Mouse (Mus musculus): ENCODE measurements at regions not wholly inside any gene's neighbourhood (a gene's known extent, or its start where the extent isn't known, plus 50 kb on each side); places are given as distances from the start of the nearest gene placed in this dataset.

DNA sequence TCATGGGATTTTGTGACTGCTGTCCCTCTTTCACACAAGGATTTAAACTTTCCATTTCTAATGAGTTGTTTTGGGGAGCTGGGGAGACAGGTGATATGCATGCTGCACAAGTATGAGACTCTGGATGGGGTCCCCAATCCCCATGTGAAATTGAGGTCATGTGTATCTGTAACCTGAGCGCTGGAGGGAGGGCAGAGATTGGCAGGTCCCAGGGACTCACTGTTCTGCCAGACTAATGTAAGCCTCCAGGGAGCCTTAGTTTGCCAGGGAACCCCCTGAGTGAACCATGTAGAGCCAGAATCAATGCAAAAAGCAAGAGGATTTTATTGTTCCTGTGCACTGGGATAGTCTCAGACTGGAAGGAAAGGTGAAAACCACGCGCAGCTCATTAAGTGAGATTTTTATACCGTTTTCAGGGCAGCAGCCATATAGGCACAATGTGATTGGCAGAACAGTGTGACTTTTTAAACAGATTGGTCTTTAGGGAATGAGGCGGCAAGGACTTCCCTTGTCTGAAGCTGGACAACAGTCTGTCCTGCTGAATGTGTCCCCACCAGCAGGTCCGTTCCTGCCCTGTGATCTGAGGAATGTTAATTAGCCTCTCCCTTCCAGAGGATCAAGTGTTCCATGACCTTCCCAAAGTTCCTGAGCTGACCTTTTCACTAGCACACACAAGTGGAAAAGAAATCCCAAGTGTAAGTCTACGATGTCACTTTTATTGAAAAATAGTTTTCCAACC, 59.9 kb upstream of the Oxgr1 start:
- no peak for DNase-seq (ENCODE audit: low spot score)
- H3K27ac ChIP-seq, result no peak overlapping the region

GRCm38 (mm10) chr14:120102749-120103142, 60.5 kb upstream of the Oxgr1 start:
- peaks cover 18% of the 10 kb centered on the region for H3K4me1 ChIP-seq
- 16% methylated on average over 1 of the region's 1 CpGs for WGBS
- H3K9me3 ChIP-seq (replicated peaks), result no peaks in the 10 kb centered on the region
- H3K36me3 ChIP-seq, result no peaks in the 10 kb centered on the region
- DNase-seq (ENCODE audit: low spot score), result no peak
- no peaks in the 10 kb centered on the region for H3K27me3 ChIP-seq (ENCODE audit: low read depth, poor library complexity, severe bottlenecking)
- H3K4me3 ChIP-seq, result no peak overlapping the region
- H3K27ac ChIP-seq, result no peak overlapping the region

More for the DNA sequence above, 59.9 kb upstream of the Oxgr1 start:
- WGBS, result 44% methylated on average over 7 of the region's 7 CpGs
- no peaks in the 10 kb centered on the region for H3K36me3 ChIP-seq
- H3K4me1 ChIP-seq, result peaks cover 18% of the 10 kb centered on the region
- H3K27me3 ChIP-seq (ENCODE audit: low read depth, poor library complexity, severe bottlenecking), result no peaks in the 10 kb centered on the region
- no peak overlapping the region for H3K4me3 ChIP-seq
- no peaks in the 10 kb centered on the region for H3K9me3 ChIP-seq (replicated peaks)

GRCm38 (mm10) chr14:120109846-120110245, 67.6 kb upstream of the Oxgr1 start:
- H3K4me3 ChIP-seq, result no peak overlapping the region
- WGBS, result 98% methylated on average over 1 of the region's 1 CpGs
- no peaks in the 10 kb centered on the region for H3K27me3 ChIP-seq (ENCODE audit: low read depth, poor library complexity, severe bottlenecking)
- H3K9me3 ChIP-seq (replicated peaks), result no peaks in the 10 kb centered on the region
- no peak overlapping the region for H3K27ac ChIP-seq
- H3K36me3 ChIP-seq, result no peaks in the 10 kb centered on the region
- H3K4me1 ChIP-seq, result no peaks in the 10 kb centered on the region
- DNase-seq (ENCODE audit: low spot score), result no peak

DNA sequence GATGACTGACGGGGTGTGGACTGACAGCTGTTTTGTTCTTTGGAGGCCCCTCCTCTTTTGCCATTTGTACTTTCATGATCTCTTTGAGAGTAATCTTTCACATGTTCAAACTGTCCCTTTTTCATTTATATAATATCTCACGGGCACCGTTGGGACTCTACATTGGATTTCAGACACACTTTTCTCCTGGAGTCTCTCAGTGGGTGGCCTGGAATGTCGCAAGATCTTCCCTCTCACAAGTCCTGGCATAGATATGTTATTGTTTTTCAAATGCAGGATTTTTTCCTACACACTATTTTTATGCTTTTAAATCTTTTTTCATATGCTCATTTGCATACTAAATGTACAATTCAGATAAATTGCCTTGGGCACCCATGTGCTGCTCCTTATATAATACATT, 71.1 kb upstream of the Oxgr1 start:
- no peaks in the 10 kb centered on the region for H3K36me3 ChIP-seq
- no peaks in the 10 kb centered on the region for H3K27me3 ChIP-seq (ENCODE audit: low read depth, poor library complexity, severe bottlenecking)
- no peak overlapping the region for H3K27ac ChIP-seq
- H3K4me3 ChIP-seq, result no peak overlapping the region
- 90% methylated on average over 4 of the region's 4 CpGs for WGBS
- DNase-seq (ENCODE audit: low spot score), result no peak
- no peaks in the 10 kb centered on the region for H3K9me3 ChIP-seq (replicated peaks)
- no peaks in the 10 kb centered on the region for H3K4me1 ChIP-seq

GRCm38 (mm10) chr14:120118582-120118981, 76.3 kb upstream of the Oxgr1 start:
- H3K4me3 ChIP-seq, result no peak overlapping the region
- DNase-seq (ENCODE audit: low spot score), result no peak
- H3K4me1 ChIP-seq, result no peaks in the 10 kb centered on the region
- no peaks in the 10 kb centered on the region for H3K9me3 ChIP-seq (replicated peaks)
- H3K36me3 ChIP-seq, result no peaks in the 10 kb centered on the region
- WGBS, result 89% methylated on average over 7 of the region's 7 CpGs
- H3K27ac ChIP-seq, result no peak overlapping the region
- H3K27me3 ChIP-seq (ENCODE audit: low read depth, poor library complexity, severe bottlenecking), result no peaks in the 10 kb centered on the region

- DNase-seq (ENCODE audit: low spot score), result no peak
- H3K36me3 ChIP-seq, result no peaks in the 10 kb centered on the region
- H3K4me1 ChIP-seq, result no peaks in the 10 kb centered on the region
- H3K27ac ChIP-seq, result no peak overlapping the region
- H3K4me3 ChIP-seq, result no peak overlapping the region
- no peaks in the 10 kb centered on the region for H3K27me3 ChIP-seq (ENCODE audit: low read depth, poor library complexity, severe bottlenecking)
- 91% methylated on average over 5 of the region's 5 CpGs for WGBS
- H3K9me3 ChIP-seq (replicated peaks), result no peaks in the 10 kb centered on the region
Measured at GRCm38 (mm10) chr14:120119094-120119501, 76.9 kb upstream of the Oxgr1 start.

GRCm38 (mm10) chr14:120119506-120119905, 77.3 kb upstream of the Oxgr1 start:
- H3K27ac ChIP-seq, result no peak overlapping the region
- no peaks in the 10 kb centered on the region for H3K9me3 ChIP-seq (replicated peaks)
- no peaks in the 10 kb centered on the region for H3K27me3 ChIP-seq (ENCODE audit: low read depth, poor library complexity, severe bottlenecking)
- no peak overlapping the region for H3K4me3 ChIP-seq
- 84% methylated on average over 5 of the region's 5 CpGs for WGBS
- no peaks in the 10 kb centered on the region for H3K36me3 ChIP-seq
- DNase-seq (ENCODE audit: low spot score), result no peak
- H3K4me1 ChIP-seq, result no peaks in the 10 kb centered on the region

- Histone ChIP-seq H3K27ac (no peak overlapping the region), H3K4me1 (no peaks in the 10 kb centered on the region), H3K36me3 (no peaks in the 10 kb centered on the region), H3K4me3 (no peak overlapping the region), H3K27me3 (ENCODE audit: low read depth, poor library complexity, severe bottlenecking) (no peaks in the 10 kb centered on the region), H3K9me3 (replicated peaks) (no peaks in the 10 kb centered on the region)
- whole genome bisulfite sequencing, result 94% methylated on average over 5 of the region's 5 CpGs
- DNase-seq (ENCODE audit: low spot score), result no peak
Measured at GRCm38 (mm10) chr14:120120261-120120660, 78.0 kb upstream of the Oxgr1 start.

- H3K27ac ChIP-seq, result no peak overlapping the region
- 89% methylated on average over 5 of the region's 5 CpGs for WGBS
- H3K9me3 ChIP-seq (replicated peaks), result no peaks in the 10 kb centered on the region
- H3K36me3 ChIP-seq, result no peaks in the 10 kb centered on the region
- no peak overlapping the region for H3K4me3 ChIP-seq
- no peak for DNase-seq (ENCODE audit: low spot score)
- H3K27me3 ChIP-seq (ENCODE audit: low read depth, poor library complexity, severe bottlenecking), result no peaks in the 10 kb centered on the region
- H3K4me1 ChIP-seq, result no peaks in the 10 kb centered on the region
Measured at GRCm38 (mm10) chr14:120125315-120125714, 83.1 kb upstream of the Oxgr1 start.

DNA sequence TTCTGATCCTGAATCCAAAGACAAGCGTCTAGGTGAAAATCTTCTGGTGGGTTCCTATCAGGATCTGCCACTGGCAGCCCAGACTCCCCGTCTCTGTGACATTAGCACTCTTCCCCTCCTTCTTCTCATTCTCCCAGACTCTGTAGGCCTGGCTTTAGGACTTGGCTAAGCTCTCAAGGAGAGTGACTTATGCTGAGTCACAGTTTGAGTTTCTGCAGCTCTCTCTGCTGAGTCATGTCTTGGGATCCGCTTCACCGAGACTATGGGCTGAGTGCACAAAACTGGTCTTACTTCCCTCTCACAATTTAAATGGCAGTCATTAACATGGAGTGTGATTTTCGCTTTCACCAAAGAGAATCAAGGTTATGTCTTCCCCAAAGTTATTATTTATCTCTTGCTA, 85.2 kb upstream of the Oxgr1 start:
- DNase-seq (ENCODE audit: low spot score), result peak; percentile 27
- H3K4me1 ChIP-seq, result no peaks in the 10 kb centered on the region
- WGBS, result 86% methylated on average over 5 of the region's 5 CpGs

GRCm38 (mm10) chr14:120134346-120135008, 92.2 kb upstream of the Oxgr1 start:
- no peaks in the 10 kb centered on the region for H3K27me3 ChIP-seq (ENCODE audit: low read depth, poor library complexity, severe bottlenecking)
- H3K4me1 ChIP-seq, result peaks cover 13% of the 10 kb centered on the region
- peak; percentile 12 for DNase-seq (ENCODE audit: low spot score)
- no peak overlapping the region for H3K27ac ChIP-seq
- no peak overlapping the region for H3K4me3 ChIP-seq
- no peaks in the 10 kb centered on the region for H3K9me3 ChIP-seq (replicated peaks)
- 85% methylated on average over 6 of the region's 6 CpGs for WGBS
- H3K36me3 ChIP-seq, result no peaks in the 10 kb centered on the region

More for the DNA sequence above, 85.2 kb upstream of the Oxgr1 start:
- H3K27me3 ChIP-seq (ENCODE audit: low read depth, poor library complexity, severe bottlenecking), result no peaks in the 10 kb centered on the region
- no peak overlapping the region for H3K27ac ChIP-seq
- H3K36me3 ChIP-seq, result no peaks in the 10 kb centered on the region
- H3K4me3 ChIP-seq, result no peak overlapping the region
- no peaks in the 10 kb centered on the region for H3K9me3 ChIP-seq (replicated peaks)

- no peak overlapping the region for H3K4me3 ChIP-seq
- WGBS, result 49% methylated on average over 5 of the region's 5 CpGs
- no peak overlapping the region for H3K27ac ChIP-seq
- no peak for DNase-seq (ENCODE audit: low spot score)
- no peaks in the 10 kb centered on the region for H3K9me3 ChIP-seq (replicated peaks)
- H3K4me1 ChIP-seq, result peaks cover 13% of the 10 kb centered on the region
- no peaks in the 10 kb centered on the region for H3K36me3 ChIP-seq
- no peaks in the 10 kb centered on the region for H3K27me3 ChIP-seq (ENCODE audit: low read depth, poor library complexity, severe bottlenecking)
Measured at GRCm38 (mm10) chr14:120135198-120135597, 93.0 kb upstream of the Oxgr1 start.

GRCm38 (mm10) chr14:120136736-120137135, 94.5 kb upstream of the Oxgr1 start:
- H3K4me1 ChIP-seq, result peaks cover 13% of the 10 kb centered on the region
- no peak overlapping the region for H3K27ac ChIP-seq
- 92% methylated on average over 8 of the region's 8 CpGs for WGBS
- no peak overlapping the region for H3K4me3 ChIP-seq
- no peak for DNase-seq (ENCODE audit: low spot score)
- H3K9me3 ChIP-seq (replicated peaks), result no peaks in the 10 kb centered on the region
- no peaks in the 10 kb centered on the region for H3K27me3 ChIP-seq (ENCODE audit: low read depth, poor library complexity, severe bottlenecking)
- no peaks in the 10 kb centered on the region for H3K36me3 ChIP-seq

Measured in limb, embryonic 10.5 days (tissue).